Mouse (Mus musculus): ENCODE results near the gene Gm17490. TPM values are rescaled to one million over a fixed set of nuclear protein-coding genes. Genes with fewer than 3 reads are reported as not detected.

Gene Gm17490
- polyA plus RNA-seq, 1 experiment from 2014 or later, result not detected

Other genes starting within 250 kb of the Gm17490 start
- gene Pfkfb3, start 72.2 kb downstream of the Gm17490 start, polyA plus RNA-seq (2015; fragmentation: Nextera tagmentation; extraction: Ambion mirVana), result 27.3 and 27.5 TPM in 2 replicates
- gene Rbm17, start 22.1 kb downstream of the Gm17490 start, polyA plus RNA-seq (2015; fragmentation: Nextera tagmentation; extraction: Ambion mirVana), result 141 and 142 TPM in 2 replicates
- gene Il2ra, start 16.5 kb upstream of the Gm17490 start, polyA plus RNA-seq (2015; fragmentation: Nextera tagmentation; extraction: Ambion mirVana), result 0.04 TPM in 1 of 2 replicates, not detected in the other
- gene Il15ra, start 79.0 kb upstream of the Gm17490 start, polyA plus RNA-seq (2015; fragmentation: Nextera tagmentation; extraction: Ambion mirVana), result 0.75 and 0.82 TPM in 2 replicates
- gene Fbh1, start 151.3 kb upstream of the Gm17490 start, polyA plus RNA-seq (2015; fragmentation: Nextera tagmentation; extraction: Ambion mirVana), result 135 and 137 TPM in 2 replicates
- 52.0 and 54.4 TPM in 2 replicates for gene Ankrd16, start 151.6 kb upstream of the Gm17490 start, polyA plus RNA-seq (2015; fragmentation: Nextera tagmentation; extraction: Ambion mirVana)

Data from hindbrain, embryonic 13.5 days (tissue).